Mouse (Mus musculus) embryonic fibroblast, embryonic 13.5 days (primary cell): ENCODE data around the gene Cela3a.

ENCODE experiments used
- CTCF ChIP-seq: IDR thresholded peaks from 2 replicates; pipeline ENCODE4 v1.5.1; 2011; ENCODE audit warnings: mild to moderate bottlenecking, control low read depth, low read length, moderate library complexity, borderline replicate concordance; ENCODE audit not compliant: insufficient read depth
- POLR2A ChIP-seq: IDR thresholded peaks from 2 replicates; pipeline ENCODE4 v1.6.1; 2011; ENCODE audit warnings: low read depth, mild to moderate bottlenecking, control low read depth, low read length, moderate library complexity

DNA sequence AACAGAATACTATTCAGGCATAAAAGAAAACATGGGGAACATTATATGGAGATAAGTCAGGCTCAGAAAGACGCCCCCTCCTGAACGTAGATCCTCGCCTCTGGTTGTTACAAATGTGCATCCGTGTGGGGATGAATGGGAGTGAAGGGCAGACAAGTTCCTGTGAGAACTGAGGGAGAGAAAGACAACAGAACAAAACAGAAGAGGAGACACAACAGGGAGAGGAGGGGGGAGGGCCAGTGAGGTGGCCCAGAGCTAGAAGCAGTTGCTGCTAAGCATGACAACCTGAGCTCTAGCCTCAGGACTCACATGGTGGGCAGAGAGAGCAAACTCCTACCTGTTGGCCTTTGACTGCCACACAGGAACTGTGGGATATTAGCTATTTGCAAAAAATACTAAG lies 43.5 kb downstream of the Cela3a start:
- TF ChIP-seq CTCF (no peak), POLR2A (no peak)
